Mouse (Mus musculus): ENCODE measurements around the gene Evl. TPM values are rescaled to one million over a fixed set of nuclear protein-coding genes. Genes with fewer than 3 reads are reported as not detected.

Evl gene
- polyA plus RNA-seq, 1 experiment from 2014 or later: 51.0 TPM

DNA sequence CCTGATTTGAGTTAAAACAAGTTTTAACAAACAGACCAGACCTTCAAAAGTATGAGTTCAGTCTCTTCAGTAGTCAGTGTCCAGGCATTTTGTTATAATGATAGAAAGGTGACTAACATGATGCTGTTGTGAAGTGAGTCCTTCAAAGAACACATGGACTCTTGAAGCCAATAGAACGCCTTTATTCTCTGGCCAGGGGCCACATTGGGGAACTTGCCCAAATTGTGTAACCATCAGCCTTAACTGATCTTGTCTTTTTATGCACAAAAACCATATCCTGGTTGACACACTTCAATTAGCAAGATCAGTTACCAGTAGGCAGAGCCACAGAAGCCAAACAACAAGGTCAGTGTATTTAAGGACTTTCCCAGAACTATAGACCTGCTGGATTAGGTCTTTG, 75.0 kb downstream of the Evl start:
- Histone ChIP-seq H3K4me1 (ENCODE audit: control insufficient read depth, insufficient read depth, low read length) (peaks cover 29% of the 10 kb centered on the region), H3K27ac (ENCODE audit: low read depth, low read length) (no peak overlapping the region), H3K9me3 (replicated peaks; ENCODE audit: control insufficient read depth, low read length) (no peaks in the 10 kb centered on the region), H3K4me2 (no peak overlapping the region), H3K27me3 (ENCODE audit: control insufficient read depth, insufficient read depth, low read length) (no peaks in the 10 kb centered on the region), H3K36me3 (ENCODE audit: control insufficient read depth, insufficient read depth, low read length) (no peaks in the 10 kb centered on the region), H3K4me3 (ENCODE audit: low read depth, low read length) (no peak overlapping the region), H3K9ac (ENCODE audit: low read depth, low read length) (no peak overlapping the region)
- WGBS (ENCODE audit: insufficient replicate concordance): 88% methylated on average over 1 of the region's 1 CpGs
- no peak for ATAC-seq (replicated peaks; ENCODE audit: insufficient number of reproducible peaks, low FRiP score, low TSS enrichment)

DNA sequence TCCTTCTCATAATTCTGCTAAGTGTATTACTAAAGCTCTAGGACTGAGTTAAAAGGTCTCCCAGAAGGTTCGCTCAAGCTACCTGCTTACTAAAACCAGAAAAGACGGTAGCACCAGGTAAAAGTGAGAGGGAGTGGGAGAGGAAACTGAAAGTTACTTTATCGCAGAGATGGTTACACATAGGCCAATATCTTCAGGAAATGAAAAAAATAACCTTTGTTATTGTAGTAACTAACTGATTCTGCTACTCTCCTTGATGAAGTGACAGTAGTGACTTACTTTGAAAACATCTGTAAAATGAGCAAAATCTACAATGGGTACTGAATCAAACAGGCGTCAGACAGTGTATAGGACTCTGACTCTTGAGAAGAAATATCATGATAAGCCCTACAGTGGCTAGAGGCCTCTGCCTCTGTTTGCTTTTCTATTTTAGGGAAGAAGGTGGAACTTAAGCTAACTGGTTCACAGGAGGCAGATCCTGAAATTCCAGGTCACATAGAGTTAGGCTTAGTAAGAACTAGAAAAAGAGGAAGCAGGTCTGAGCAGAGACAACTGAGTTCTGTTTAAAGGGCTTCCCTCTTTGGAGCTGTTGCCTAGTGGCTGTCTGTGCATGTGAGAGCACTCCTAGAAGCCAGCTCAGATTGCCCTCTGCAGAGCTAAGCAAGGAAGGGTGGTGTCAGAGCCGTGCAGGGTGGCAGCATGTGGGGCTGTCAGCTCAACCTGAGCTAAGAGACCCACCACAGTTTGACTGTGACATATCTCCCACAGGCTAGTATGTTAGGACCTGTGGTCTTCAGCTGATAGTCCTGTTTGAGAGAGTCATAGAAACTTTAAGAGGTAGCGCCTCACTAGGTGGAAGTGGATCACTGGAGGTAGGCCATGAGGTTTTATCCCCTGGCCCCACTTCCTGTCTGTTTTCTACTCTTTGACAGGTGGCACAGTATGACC, 76.5 kb downstream of the Evl start:
- H3K27ac ChIP-seq (ENCODE audit: low read depth, low read length): 0 out of 2 replicates have a peak overlapping the region, but pooled peaks have one; percentile 41
- H3K9ac ChIP-seq (ENCODE audit: low read depth, low read length): no peak overlapping the region
- no peak overlapping the region for H3K4me3 ChIP-seq (ENCODE audit: low read depth, low read length)
- no peaks in the 10 kb centered on the region for H3K27me3 ChIP-seq (ENCODE audit: control insufficient read depth, insufficient read depth, low read length)
- ATAC-seq (replicated peaks; ENCODE audit: insufficient number of reproducible peaks, low FRiP score, low TSS enrichment): no peak
- H3K4me2 ChIP-seq: no peak overlapping the region
- 68% methylated on average over 6 of the region's 6 CpGs for whole genome bisulfite sequencing (ENCODE audit: insufficient replicate concordance)
- H3K4me1 ChIP-seq (ENCODE audit: control insufficient read depth, insufficient read depth, low read length): peaks cover 26% of the 10 kb centered on the region
- no peaks in the 10 kb centered on the region for H3K9me3 ChIP-seq (replicated peaks; ENCODE audit: control insufficient read depth, low read length)
- no peaks in the 10 kb centered on the region for H3K36me3 ChIP-seq (ENCODE audit: control insufficient read depth, insufficient read depth, low read length)

DNA sequence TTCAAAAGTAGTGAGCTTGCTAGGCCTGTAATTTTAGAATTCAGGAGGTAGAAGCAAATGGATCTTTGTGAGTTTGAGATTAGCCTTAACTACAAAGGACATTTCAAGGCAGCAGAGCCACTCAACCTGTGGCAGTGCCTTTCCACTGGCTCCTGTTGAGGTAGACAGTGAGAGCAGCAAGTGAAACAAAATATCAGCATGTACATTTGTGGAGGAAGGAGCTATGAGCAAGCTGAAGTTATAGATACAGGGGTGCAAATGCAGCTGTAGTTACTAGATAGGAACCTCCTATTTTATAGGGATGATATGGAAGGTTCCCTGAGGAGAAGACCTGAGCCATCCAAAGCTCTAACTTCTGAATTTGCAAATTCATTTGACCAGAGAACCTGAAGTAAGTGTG, 78.0 kb downstream of the Evl start:
- no peak for ATAC-seq (replicated peaks; ENCODE audit: insufficient number of reproducible peaks, low FRiP score, low TSS enrichment)
- H3K9ac ChIP-seq (ENCODE audit: low read depth, low read length): no peak overlapping the region
- no peak overlapping the region for H3K4me2 ChIP-seq
- H3K4me3 ChIP-seq (ENCODE audit: low read depth, low read length): no peak overlapping the region
- H3K9me3 ChIP-seq (replicated peaks; ENCODE audit: control insufficient read depth, low read length): no peaks in the 10 kb centered on the region
- no peaks in the 10 kb centered on the region for H3K36me3 ChIP-seq (ENCODE audit: control insufficient read depth, insufficient read depth, low read length)
- no peaks in the 10 kb centered on the region for H3K27me3 ChIP-seq (ENCODE audit: control insufficient read depth, insufficient read depth, low read length)
- H3K27ac ChIP-seq (ENCODE audit: low read depth, low read length): no peak overlapping the region
- H3K4me1 ChIP-seq (ENCODE audit: control insufficient read depth, insufficient read depth, low read length): peaks cover 32% of the 10 kb centered on the region

DNA sequence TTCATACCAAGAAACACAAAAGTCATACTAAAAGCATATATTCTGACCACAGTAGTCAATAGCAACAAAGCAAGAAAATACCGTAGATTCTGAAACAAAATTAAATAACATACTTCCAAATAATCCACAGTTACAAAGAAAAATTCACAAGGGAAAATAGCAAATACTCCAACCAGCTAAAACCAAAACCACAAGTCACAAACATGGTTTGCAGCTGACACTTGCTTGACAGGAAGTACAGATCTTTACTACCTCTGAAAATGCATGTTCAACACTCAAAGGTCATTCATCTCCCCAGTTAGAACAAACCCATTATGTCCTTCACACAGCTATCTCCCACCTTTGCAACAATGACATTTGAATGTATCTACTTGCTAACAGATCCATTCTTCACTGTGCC, 79.5 kb downstream of the Evl start:
- WGBS (ENCODE audit: insufficient replicate concordance): 95% methylated on average over 1 of the region's 1 CpGs
- Histone ChIP-seq H3K36me3 (ENCODE audit: control insufficient read depth, insufficient read depth, low read length) (no peaks in the 10 kb centered on the region), H3K9me3 (replicated peaks; ENCODE audit: control insufficient read depth, low read length) (no peaks in the 10 kb centered on the region), H3K4me3 (ENCODE audit: low read depth, low read length) (no peak overlapping the region), H3K27ac (ENCODE audit: low read depth, low read length) (no peak overlapping the region), H3K4me1 (ENCODE audit: control insufficient read depth, insufficient read depth, low read length) (peaks cover 40% of the 10 kb centered on the region), H3K9ac (ENCODE audit: low read depth, low read length) (no peak overlapping the region), H3K27me3 (ENCODE audit: control insufficient read depth, insufficient read depth, low read length) (no peaks in the 10 kb centered on the region), H3K4me2 (no peak overlapping the region)
- ATAC-seq (replicated peaks; ENCODE audit: insufficient number of reproducible peaks, low FRiP score, low TSS enrichment): no peak

DNA sequence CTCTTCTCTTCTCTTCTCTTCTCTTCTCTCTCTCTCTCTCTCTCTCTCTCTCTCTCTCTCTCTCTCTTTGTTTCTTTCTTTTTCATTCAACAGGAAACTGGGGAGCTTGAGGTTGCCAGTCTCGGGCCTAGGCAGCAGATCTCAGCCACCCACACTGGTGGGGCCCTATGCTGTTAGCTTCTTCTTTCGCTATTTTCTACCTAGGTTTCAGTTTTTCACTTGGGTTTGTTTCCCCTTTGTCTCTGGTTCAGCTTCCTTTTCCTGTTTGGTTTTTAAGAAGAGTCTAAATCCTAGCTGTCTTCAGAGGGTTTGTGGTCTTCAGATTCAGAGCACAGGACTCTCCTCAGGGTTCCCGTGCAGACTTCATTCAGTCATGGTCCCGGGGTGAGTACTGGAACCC, 81.0 kb downstream of the Evl start:
- WGBS (ENCODE audit: insufficient replicate concordance): 89% methylated on average over 4 of the region's 4 CpGs
- Histone ChIP-seq H3K9me3 (replicated peaks; ENCODE audit: control insufficient read depth, low read length) (no peaks in the 10 kb centered on the region), H3K4me2 (no peak overlapping the region), H3K4me1 (ENCODE audit: control insufficient read depth, insufficient read depth, low read length) (peaks cover 38% of the 10 kb centered on the region), H3K4me3 (ENCODE audit: low read depth, low read length) (no peak overlapping the region), H3K9ac (ENCODE audit: low read depth, low read length) (no peak overlapping the region), H3K27ac (ENCODE audit: low read depth, low read length) (no peak overlapping the region), H3K27me3 (ENCODE audit: control insufficient read depth, insufficient read depth, low read length) (no peaks in the 10 kb centered on the region), H3K36me3 (ENCODE audit: control insufficient read depth, insufficient read depth, low read length) (no peaks in the 10 kb centered on the region)
- no peak for ATAC-seq (replicated peaks; ENCODE audit: insufficient number of reproducible peaks, low FRiP score, low TSS enrichment)

DNA sequence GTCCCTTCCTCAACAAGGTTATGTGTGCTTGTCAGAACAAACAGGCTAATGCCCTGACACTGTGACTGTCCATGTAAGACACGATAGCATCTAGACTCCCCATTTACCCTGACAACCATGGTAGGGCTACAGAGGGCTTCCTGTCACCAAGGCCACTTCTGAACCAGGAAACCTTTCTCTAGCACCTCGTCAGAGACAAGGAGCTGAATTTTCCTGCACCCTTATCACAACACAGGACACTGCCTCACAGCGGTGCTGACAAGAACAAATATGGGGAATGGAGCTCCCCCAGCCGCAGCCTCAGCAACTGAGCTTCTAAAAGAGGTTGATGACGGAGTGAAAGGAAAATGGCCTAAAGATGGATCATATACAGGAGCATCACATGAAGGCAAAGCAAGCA, 82.9 kb downstream of the Evl start:
- 23% methylated on average over 5 of the region's 5 CpGs for WGBS (ENCODE audit: insufficient replicate concordance)
- ATAC-seq (replicated peaks; ENCODE audit: insufficient number of reproducible peaks, low FRiP score, low TSS enrichment): peak; percentile 39; the same call in 1 of the 2 replicates
- H3K9me3 ChIP-seq (replicated peaks; ENCODE audit: control insufficient read depth, low read length): no peaks in the 10 kb centered on the region
- no peaks in the 10 kb centered on the region for H3K27me3 ChIP-seq (ENCODE audit: control insufficient read depth, insufficient read depth, low read length)
- 0 out of 2 replicates have a peak overlapping the region, but pooled peaks have one; percentile 39 for H3K9ac ChIP-seq (ENCODE audit: low read depth, low read length)
- no peak overlapping the region for H3K4me2 ChIP-seq
- peaks cover 27% of the 10 kb centered on the region for H3K4me1 ChIP-seq (ENCODE audit: control insufficient read depth, insufficient read depth, low read length)
- no peak overlapping the region for H3K4me3 ChIP-seq (ENCODE audit: low read depth, low read length)
- H3K27ac ChIP-seq (ENCODE audit: low read depth, low read length): peak overlapping the region; percentile 67
- no peaks in the 10 kb centered on the region; the same call in 1 of the 2 replicates for H3K36me3 ChIP-seq (ENCODE audit: control insufficient read depth, insufficient read depth, low read length)

DNA sequence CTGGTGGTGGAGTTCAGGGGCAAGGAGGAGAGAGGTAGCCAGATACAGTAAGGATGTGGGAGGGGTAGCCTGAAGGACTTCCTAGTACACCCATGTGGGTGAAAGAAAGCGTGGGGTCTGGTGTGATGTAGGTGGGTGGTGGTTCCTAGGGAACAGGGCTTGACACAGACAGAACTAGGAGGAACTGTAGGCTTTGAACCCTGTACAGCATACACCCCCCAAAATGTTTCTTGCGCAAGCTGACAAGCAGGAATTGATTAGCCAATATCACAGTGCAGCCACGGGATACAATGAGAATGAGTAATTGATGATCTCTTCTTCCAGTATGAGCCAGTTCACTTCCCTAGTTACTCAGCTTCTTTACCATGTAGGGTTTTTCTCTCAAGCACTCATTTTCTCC, 84.6 kb downstream of the Evl start:
- H3K27ac ChIP-seq (ENCODE audit: low read depth, low read length): no peak overlapping the region
- H3K9ac ChIP-seq (ENCODE audit: low read depth, low read length): no peak overlapping the region
- H3K4me3 ChIP-seq (ENCODE audit: low read depth, low read length): no peak overlapping the region
- ATAC-seq (replicated peaks; ENCODE audit: insufficient number of reproducible peaks, low FRiP score, low TSS enrichment): no peak
- peaks cover 25% of the 10 kb centered on the region for H3K4me1 ChIP-seq (ENCODE audit: control insufficient read depth, insufficient read depth, low read length)
- H3K4me2 ChIP-seq: no peak overlapping the region
- no peaks in the 10 kb centered on the region for H3K9me3 ChIP-seq (replicated peaks; ENCODE audit: control insufficient read depth, low read length)
- 83% methylated on average over 3 of the region's 3 CpGs for WGBS (ENCODE audit: insufficient replicate concordance)
- H3K27me3 ChIP-seq (ENCODE audit: control insufficient read depth, insufficient read depth, low read length): no peaks in the 10 kb centered on the region
- no peaks in the 10 kb centered on the region; the same call in 1 of the 2 replicates for H3K36me3 ChIP-seq (ENCODE audit: control insufficient read depth, insufficient read depth, low read length)

DNA sequence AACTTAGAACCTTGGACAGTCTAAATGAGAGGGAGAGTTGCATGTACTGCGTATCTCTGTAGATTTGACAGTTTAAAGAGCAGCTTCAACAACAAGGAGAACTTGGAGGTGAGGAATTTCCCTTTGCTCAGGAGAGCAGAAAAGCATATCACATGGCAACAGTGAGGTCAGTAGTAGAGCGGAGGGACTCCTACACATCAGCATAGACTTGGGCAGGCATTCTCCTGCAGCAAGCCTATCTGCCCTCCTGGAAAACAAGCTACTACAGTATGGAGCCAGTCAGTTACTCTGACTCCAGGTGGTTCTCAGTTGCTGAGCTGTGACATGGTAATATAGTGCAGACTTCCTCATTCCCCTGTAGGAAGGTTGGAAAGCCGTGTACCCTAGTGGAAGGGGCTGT, 87.5 kb downstream of the Evl start:
- H3K27me3 ChIP-seq (ENCODE audit: control insufficient read depth, insufficient read depth, low read length): no peaks in the 10 kb centered on the region
- no peak for ATAC-seq (replicated peaks; ENCODE audit: insufficient number of reproducible peaks, low FRiP score, low TSS enrichment)
- no peak overlapping the region for H3K4me3 ChIP-seq (ENCODE audit: low read depth, low read length)
- peaks cover 14% of the 10 kb centered on the region for H3K4me1 ChIP-seq (ENCODE audit: control insufficient read depth, insufficient read depth, low read length)
- no peaks in the 10 kb centered on the region for H3K9me3 ChIP-seq (replicated peaks; ENCODE audit: control insufficient read depth, low read length)
- WGBS (ENCODE audit: insufficient replicate concordance): 60% methylated on average over 3 of the region's 3 CpGs
- H3K4me2 ChIP-seq: no peak overlapping the region; the same call in 1 of the 2 replicates
- H3K27ac ChIP-seq (ENCODE audit: low read depth, low read length): no peak overlapping the region
- H3K9ac ChIP-seq (ENCODE audit: low read depth, low read length): no peak overlapping the region
- no peaks in the 10 kb centered on the region; the same call in 1 of the 2 replicates for H3K36me3 ChIP-seq (ENCODE audit: control insufficient read depth, insufficient read depth, low read length)

DNA sequence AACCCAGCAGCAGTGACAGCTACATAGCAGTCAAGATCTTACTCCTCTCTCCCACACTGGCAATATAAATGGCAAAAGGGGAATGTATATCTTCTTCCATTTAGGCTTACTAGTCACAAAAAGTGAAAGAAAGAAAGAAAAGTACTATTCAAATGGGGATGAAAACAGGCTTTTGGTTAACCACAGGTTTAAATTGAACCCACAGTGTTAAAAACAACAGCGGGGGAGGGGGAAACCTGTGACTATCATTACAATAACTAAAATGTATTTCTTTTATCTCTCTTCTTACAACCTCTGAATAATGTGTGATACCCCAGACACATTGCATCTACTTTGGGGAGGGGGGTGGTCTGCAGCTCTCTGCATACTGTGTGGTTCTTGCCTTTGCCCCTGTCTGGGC, 91.7 kb downstream of the Evl start:
- no peak for ATAC-seq (replicated peaks; ENCODE audit: insufficient number of reproducible peaks, low FRiP score, low TSS enrichment)
- no peak overlapping the region for H3K9ac ChIP-seq (ENCODE audit: low read depth, low read length)
- 95% methylated on average over 1 of the region's 1 CpGs for WGBS (ENCODE audit: insufficient replicate concordance)
- H3K9me3 ChIP-seq (replicated peaks; ENCODE audit: control insufficient read depth, low read length): no peaks in the 10 kb centered on the region
- H3K27me3 ChIP-seq (ENCODE audit: control insufficient read depth, insufficient read depth, low read length): no peaks in the 10 kb centered on the region
- no peak overlapping the region for H3K27ac ChIP-seq (ENCODE audit: low read depth, low read length)
- H3K36me3 ChIP-seq (ENCODE audit: control insufficient read depth, insufficient read depth, low read length): peaks cover 3% of the 10 kb centered on the region; the same call in 1 of the 2 replicates
- no peak overlapping the region for H3K4me2 ChIP-seq
- H3K4me3 ChIP-seq (ENCODE audit: low read depth, low read length): no peak overlapping the region
- H3K4me1 ChIP-seq (ENCODE audit: control insufficient read depth, insufficient read depth, low read length): no peaks in the 10 kb centered on the region; the same call in 1 of the 2 replicates
